Comparison of ENCODE assay signal across 42 mouse cellular contexts in genomic region chr14:41098726-41099125, GRCm38 (mm10). TPM values are rescaled to one million over a fixed set of nuclear protein-coding genes. Genes with fewer than 3 reads are reported as not detected.
A peak's percentile ranks its signal among the peaks of the same experiment; 100 is the strongest.
DNase-seq lines count a peak whose midpoint lies in the region; ATAC-seq and TF ChIP-seq lines count a peak whose summit lies in the region.
"Had no signal": no experiment of that assay in that cellular context is flagged by ENCODE, and none has a peak within 500 bp of the region (broad histone marks: within the 10 kb centered on the region; RNA-seq: fewer than 3 reads in every experiment).

No protein-coding gene starts in this region.

- no peak for TF ChIP-seq CTCF in liver, adult 2 months (IDR thresholded peaks at IDR 0.05; ENCODE audit: low read depth, low read length)

- H3K9me3 ChIP-seq in liver, embryonic 11.5 days (ENCODE audit: control insufficient read depth, low read length): no peaks in the 10 kb centered on the region
- H3K9me3 ChIP-seq in midbrain, embryonic 15.5 days: no peaks in the 10 kb centered on the region
- H3K9me3 ChIP-seq: embryonic facial prominence, embryonic 10.5 days; embryonic facial prominence, embryonic 15.5 days; forebrain, embryonic 12.5 days; heart, embryonic 13.5 days; limb, embryonic 15.5 days; neural tube, embryonic 12.5 days had no signal

- no peaks in the 10 kb centered on the region for H3K79me2 ChIP-seq in liver, adult 2 months (ENCODE audit: control insufficient read depth, insufficient read depth, low read length)

- no peaks in the 10 kb centered on the region for H3K36me3 ChIP-seq in liver, adult 2 months (ENCODE audit: control insufficient read depth, insufficient read depth, low read length)
- H3K36me3 ChIP-seq in liver, embryonic 11.5 days (ENCODE audit: control insufficient read depth, insufficient read depth, low read length): no peaks in the 10 kb centered on the region
- no peaks in the 10 kb centered on the region for H3K36me3 ChIP-seq in midbrain, embryonic 15.5 days (replicated peaks)
- H3K36me3 ChIP-seq: embryonic facial prominence, embryonic 10.5 days; embryonic facial prominence, embryonic 15.5 days; forebrain, embryonic 12.5 days; heart, embryonic 13.5 days; limb, embryonic 15.5 days; neural tube, embryonic 12.5 days had no signal

- peaks cover 34% of the 10 kb centered on the region for H3K4me1 ChIP-seq in liver, adult 2 months (ENCODE audit: control insufficient read depth, insufficient read depth, low read length)
- H3K4me1 ChIP-seq in liver, embryonic 11.5 days (replicated peaks; ENCODE audit: control insufficient read depth, insufficient read depth, low read length): no peaks in the 10 kb centered on the region
- no peaks in the 10 kb centered on the region for H3K4me1 ChIP-seq in midbrain, embryonic 15.5 days
- H3K4me1 ChIP-seq: embryonic facial prominence, embryonic 10.5 days; embryonic facial prominence, embryonic 15.5 days; forebrain, embryonic 12.5 days; heart, embryonic 13.5 days; limb, embryonic 15.5 days; neural tube, embryonic 12.5 days had no signal

- peak overlapping the region; percentile 47 for H3K27ac ChIP-seq in liver, adult 2 months (replicated peaks; ENCODE audit: insufficient read depth, low read depth, low read length)
- no peak overlapping the region for H3K27ac ChIP-seq in liver, embryonic 11.5 days (ENCODE audit: low read depth, low read length)
- no peak overlapping the region for H3K27ac ChIP-seq in midbrain, embryonic 15.5 days
- H3K27ac ChIP-seq: embryonic facial prominence, embryonic 10.5 days; embryonic facial prominence, embryonic 15.5 days; forebrain, embryonic 12.5 days; heart, embryonic 13.5 days; hindbrain, embryonic 14.5 days; limb, embryonic 15.5 days; neural tube, embryonic 12.5 days had no signal

- ATAC-seq in liver, embryonic 11.5 days (replicated peaks; ENCODE audit: low FRiP score): no peak
- ATAC-seq in midbrain, embryonic 15.5 days (replicated peaks): no peak
- ATAC-seq: activated CD4-positive, CD25-positive, alpha-beta regulatory T cell, adult 4 months; forebrain, postnatal 0 days; intestine, postnatal 0 days had no signal

- WGBS in liver, adult 2 months: 90% methylated on average over 1 of the region's 1 CpGs
- WGBS in liver, embryonic 11.5 days: 73% methylated on average over 1 of the region's 1 CpGs
- WGBS in midbrain, embryonic 15.5 days: 68% methylated on average over 1 of the region's 1 CpGs

- no peak overlapping the region for H3K4me2 ChIP-seq in liver, embryonic 11.5 days
- H3K4me2 ChIP-seq in midbrain, embryonic 15.5 days: no peak overlapping the region
- H3K4me2 ChIP-seq: embryonic facial prominence, embryonic 15.5 days; forebrain, embryonic 12.5 days; heart, embryonic 13.5 days; hindbrain, embryonic 14.5 days; limb, embryonic 15.5 days; midbrain, embryonic 11.5 days; neural tube, embryonic 12.5 days had no signal

- no peak overlapping the region for H3K9ac ChIP-seq in liver, adult 2 months (ENCODE audit: low read depth, low read length)
- H3K9ac ChIP-seq in liver, embryonic 11.5 days (ENCODE audit: low read depth, low read length): no peak overlapping the region
- H3K9ac ChIP-seq in midbrain, embryonic 15.5 days: no peak overlapping the region
- H3K9ac ChIP-seq: embryonic facial prominence, embryonic 15.5 days; forebrain, embryonic 12.5 days; forebrain, postnatal 0 days; heart, embryonic 13.5 days; hindbrain, embryonic 14.5 days; limb, embryonic 15.5 days; neural tube, embryonic 12.5 days had no signal

- no peak for TF ChIP-seq POLR2A in liver, adult 2 months (IDR thresholded peaks at IDR 0.05; ENCODE audit: extremely low read depth, insufficient read depth, low read length)

- DNase-seq in layer of hippocampus, adult 9-11 months: peak; percentile 20
- DNase-seq in layer of hippocampus, adult 11-12 months (ENCODE audit: low spot score): no peak
- DNase-seq in liver, adult 2 months (ENCODE audit: extremely low read depth, low read depth, low spot score): peak; percentile 39
- DNase-seq in liver, embryonic 11.5 days (ENCODE audit: low spot score): no peak
- peak; percentile 10 for DNase-seq in 3T3-L1 (ENCODE audit: low read depth, low spot score)
- DNase-seq in brain, adult 2 months (ENCODE audit: low read depth, low spot score): peak; percentile 81
- DNase-seq: adrenal gland, adult 2 months; adrenal gland, postnatal 36 days; B cell, adult 2 months; cerebellum, adult 2 months; cerebellum, postnatal 14 days; forebrain, postnatal 0 days; gastrocnemius, postnatal 10 days; heart, postnatal 10 days; kidney, adult 9 months; kidney, postnatal 10 days; lung, postnatal 36 days; thymus, postnatal 4 days had no signal

- no peak overlapping the region for H3K4me3 ChIP-seq in liver, adult 2 months (ENCODE audit: insufficient read depth, low read depth, low read length)
- no peak overlapping the region for H3K4me3 ChIP-seq in liver, embryonic 11.5 days (ENCODE audit: low read depth, low read length)
- H3K4me3 ChIP-seq in midbrain, embryonic 15.5 days: no peak overlapping the region
- H3K4me3 ChIP-seq: embryonic facial prominence, embryonic 10.5 days; embryonic facial prominence, embryonic 15.5 days; forebrain, embryonic 12.5 days; heart, embryonic 13.5 days; limb, embryonic 15.5 days; myocyte; neural tube, embryonic 12.5 days had no signal

- H3K27me3 ChIP-seq in liver, adult 2 months (ENCODE audit: control insufficient read depth, insufficient read depth, low read length): no peaks in the 10 kb centered on the region
- no peaks in the 10 kb centered on the region for H3K27me3 ChIP-seq in liver, embryonic 11.5 days (replicated peaks; ENCODE audit: control insufficient read depth, insufficient read depth, low read length)
- H3K27me3 ChIP-seq in midbrain, embryonic 15.5 days (replicated peaks): no peaks in the 10 kb centered on the region
- H3K27me3 ChIP-seq: embryonic facial prominence, embryonic 15.5 days; forebrain, embryonic 12.5 days; heart, embryonic 13.5 days; limb, embryonic 15.5 days; neural tube, embryonic 12.5 days had no signal

RNA-seq across cellular contexts. Expression of gene Mat1a, which starts 6.1 kb away (rescaled TPM):
- total RNA-seq in liver, adult 2 months (2014; rRNA removed): 2,681 and 2,768 TPM in 2 replicates
- 1,412 and 1,958 TPM in 2 replicates for polyA plus RNA-seq in liver, adult 2 months (2012; rRNA removed)
- 0.05 and 0.19 TPM in 2 replicates for polyA plus RNA-seq in liver, embryonic 11.5 days (2014; fragmentation: Nextera tagmentation; extraction: Ambion mirVana)
- polyA plus RNA-seq in midbrain, embryonic 15.5 days (2015; fragmentation: Nextera tagmentation; extraction: Ambion mirVana): 0.05 and 0.06 TPM in 2 replicates
- total RNA-seq: forebrain, postnatal 0 days; heart, postnatal 10 days; hematopoietic stem cell, adult 5-6 weeks; layer of hippocampus, postnatal 14 days; left cerebral cortex, postnatal 10 days; megakaryocyte, adult 5-6 weeks; midbrain, postnatal 0 days had no signal
- polyA plus RNA-seq: activated CD4-positive, CD25-positive, alpha-beta regulatory T cell, adult 4 months; cerebellum, adult 2 months; embryonic facial prominence, embryonic 10.5 days; embryonic facial prominence, embryonic 15.5 days; forebrain, embryonic 12.5 days; forebrain, postnatal 0 days; hindbrain, embryonic 14.5 days; large intestine, adult 2 months; midbrain, embryonic 11.5 days; midbrain, postnatal 0 days; myocyte; neural tube, embryonic 12.5 days had no signal

RNA-seq across cellular contexts. Expression of gene Dydc1, which starts 26.0 kb away (rescaled TPM):
- not detected in 2 replicates for total RNA-seq in liver, adult 2 months (2014; rRNA removed)
- polyA plus RNA-seq in liver, adult 2 months (2012; rRNA removed): not detected in 2 replicates
- polyA plus RNA-seq in liver, embryonic 11.5 days (2014; fragmentation: Nextera tagmentation; extraction: Ambion mirVana): not detected in 2 replicates
- polyA plus RNA-seq in midbrain, embryonic 15.5 days (2015; fragmentation: Nextera tagmentation; extraction: Ambion mirVana): not detected in 2 replicates
- total RNA-seq: adrenal gland, adult 2 months; forebrain, postnatal 0 days; gastrocnemius, postnatal 10 days; heart, adult 8-10 months; heart, postnatal 10 days; hematopoietic stem cell, adult 5-6 weeks; layer of hippocampus, postnatal 14 days; left cerebral cortex, postnatal 10 days; megakaryocyte, adult 5-6 weeks had no signal
- polyA plus RNA-seq: activated CD4-positive, CD25-positive, alpha-beta regulatory T cell, adult 4 months; adrenal gland, adult 2 months; cerebellum, adult 2 months; embryonic facial prominence, embryonic 10.5 days; forebrain, embryonic 12.5 days; gonadal fat pad, adult 2 months; heart, embryonic 13.5 days; hindbrain, embryonic 14.5 days; intestine, postnatal 0 days; large intestine, adult 2 months; limb, embryonic 15.5 days; liver, embryonic 16.5 days; midbrain, embryonic 11.5 days; myocyte; neural tube, embryonic 12.5 days; spleen, adult 2 months; thymus, postnatal 0 days had no signal

RNA-seq across cellular contexts. Expression of gene Dydc2, which starts 29.7 kb away (rescaled TPM):
- not detected in 2 replicates for total RNA-seq in liver, adult 2 months (2014; rRNA removed)
- not detected in 2 replicates for polyA plus RNA-seq in liver, adult 2 months (2012; rRNA removed)
- polyA plus RNA-seq in liver, embryonic 11.5 days (2014; fragmentation: Nextera tagmentation; extraction: Ambion mirVana): not detected in 2 replicates
- polyA plus RNA-seq in midbrain, embryonic 15.5 days (2015; fragmentation: Nextera tagmentation; extraction: Ambion mirVana): 0.95 and 1.4 TPM in 2 replicates
- total RNA-seq: gastrocnemius, postnatal 10 days; heart, adult 8-10 months; heart, postnatal 10 days; hematopoietic stem cell, adult 5-6 weeks; megakaryocyte, adult 5-6 weeks; midbrain, postnatal 0 days had no signal
- polyA plus RNA-seq: activated CD4-positive, CD25-positive, alpha-beta regulatory T cell, adult 4 months; adrenal gland, adult 2 months; embryonic facial prominence, embryonic 10.5 days; forebrain, embryonic 12.5 days; intestine, postnatal 0 days; large intestine, adult 2 months; limb, embryonic 15.5 days; liver, embryonic 16.5 days; midbrain, embryonic 11.5 days; myocyte; neural tube, embryonic 12.5 days; spleen, adult 2 months had no signal

RNA-seq across cellular contexts. Expression of gene Sftpa1, which starts 32.9 kb away (rescaled TPM):
- total RNA-seq in liver, adult 2 months (2014; rRNA removed): 0.40 and 0.46 TPM in 2 replicates
- 0.17 and 0.48 TPM in 2 replicates for polyA plus RNA-seq in liver, adult 2 months (2012; rRNA removed)
- polyA plus RNA-seq in liver, embryonic 11.5 days (2014; fragmentation: Nextera tagmentation; extraction: Ambion mirVana): not detected in 2 replicates
- polyA plus RNA-seq in midbrain, embryonic 15.5 days (2015; fragmentation: Nextera tagmentation; extraction: Ambion mirVana): not detected in 2 replicates
- total RNA-seq: forebrain, postnatal 0 days; gastrocnemius, postnatal 10 days; hematopoietic stem cell, adult 5-6 weeks; layer of hippocampus, postnatal 14 days; left cerebral cortex, postnatal 10 days; megakaryocyte, adult 5-6 weeks; midbrain, postnatal 0 days had no signal
- polyA plus RNA-seq: activated CD4-positive, CD25-positive, alpha-beta regulatory T cell, adult 4 months; adrenal gland, adult 2 months; cerebellum, adult 2 months; embryonic facial prominence, embryonic 10.5 days; embryonic facial prominence, embryonic 15.5 days; forebrain, embryonic 12.5 days; forebrain, postnatal 0 days; gonadal fat pad, adult 2 months; hindbrain, embryonic 14.5 days; large intestine, adult 2 months; limb, embryonic 15.5 days; midbrain, embryonic 11.5 days; midbrain, postnatal 0 days; myocyte; neural tube, embryonic 12.5 days; spleen, adult 2 months; testis, adult 2 months had no signal

RNA-seq across cellular contexts. Expression of gene Mbl1, which starts 52.5 kb away (rescaled TPM):
- 199 and 293 TPM in 2 replicates for total RNA-seq in liver, adult 2 months (2014; rRNA removed)
- polyA plus RNA-seq in liver, adult 2 months (2012; rRNA removed): 92.4 and 106 TPM in 2 replicates
- polyA plus RNA-seq in liver, embryonic 11.5 days (2014; fragmentation: Nextera tagmentation; extraction: Ambion mirVana): 6.7 and 8.0 TPM in 2 replicates
- not detected in 2 replicates for polyA plus RNA-seq in midbrain, embryonic 15.5 days (2015; fragmentation: Nextera tagmentation; extraction: Ambion mirVana)
- total RNA-seq: forebrain, postnatal 0 days; heart, adult 8-10 months; heart, postnatal 10 days; hematopoietic stem cell, adult 5-6 weeks; layer of hippocampus, postnatal 14 days; left cerebral cortex, postnatal 10 days; megakaryocyte, adult 5-6 weeks; midbrain, postnatal 0 days had no signal
- polyA plus RNA-seq: activated CD4-positive, CD25-positive, alpha-beta regulatory T cell, adult 4 months; adrenal gland, adult 2 months; cerebellum, adult 2 months; embryonic facial prominence, embryonic 10.5 days; embryonic facial prominence, embryonic 15.5 days; forebrain, embryonic 12.5 days; forebrain, postnatal 0 days; gonadal fat pad, adult 2 months; heart, embryonic 13.5 days; hindbrain, embryonic 14.5 days; intestine, postnatal 0 days; large intestine, adult 2 months; limb, embryonic 15.5 days; midbrain, embryonic 11.5 days; midbrain, postnatal 0 days; myocyte; neural tube, embryonic 12.5 days; spleen, adult 2 months; thymus, postnatal 0 days had no signal

Comparison
In these comparisons a context has a peak if more than half of its experiments do, and no peak if none do; other contexts are left out.
1. DNase-seq: peak in layer of hippocampus, adult 9-11 months (single experiment), liver, adult 2 months (single experiment), 3T3-L1 (single experiment) and brain, adult 2 months (single experiment); none in layer of hippocampus, adult 11-12 months (single experiment) and liver, embryonic 11.5 days (single experiment).
2. RNA of gene Mat1a, which starts 6.1 kb away (polyA plus RNA-seq): 1,412 to 1,958 TPM in liver, adult 2 months; 0.05 to 0.19 TPM in liver, embryonic 11.5 days and 0.05 to 0.06 TPM in midbrain, embryonic 15.5 days; every median in the first group is over 1,000 times any median in the second.